Mouse (Mus musculus) kidney, embryonic 15.5 days (tissue): ENCODE results near the gene Gm21094. TPM values are rescaled to one million over a fixed set of nuclear protein-coding genes. Genes with fewer than 3 reads are reported as not detected.
"Not testable (repeated sequence)": the region's sequence is repeated elsewhere in the genome, so short reads cannot be mapped to it uniquely, and the experiment has no call there.

ENCODE experiments used
- ATAC-seq: fragments of 200-750 bp; cut with Nextera tagmentation; replicated peaks from 2 replicates; pipeline ENCODE4 v1.8.0; 2017; ENCODE audit warnings: moderate TSS enrichment; ENCODE audit not compliant: low FRiP score
- H3K27ac ChIP-seq: fragments of 300-500 bp; sonication (generic); 2 replicates; pipeline ENCODE4 v1.5.1; 2015; ENCODE audit warnings: mild to moderate bottlenecking, inconsistent platforms
- H3K27me3 ChIP-seq: fragments of 300-500 bp; sonication (generic); 2 replicates; pipeline ENCODE4 v1.6.1; 2015; ENCODE audit warnings: inconsistent platforms
- H3K36me3 ChIP-seq: fragments of 300-500 bp; sonication (generic); 2 replicates; pipeline ENCODE4 v1.6.1; 2015; ENCODE audit warnings: inconsistent platforms
- H3K4me1 ChIP-seq: fragments of 300-500 bp; sonication (generic); 2 replicates; pipeline ENCODE4 v1.6.1; 2015; ENCODE audit warnings: inconsistent platforms
- H3K4me2 ChIP-seq: fragments of 300-500 bp; sonication (generic); 2 replicates; pipeline ENCODE4 v1.6.1; 2015; ENCODE audit warnings: moderate library complexity, mild to moderate bottlenecking, inconsistent platforms
- H3K4me3 ChIP-seq: fragments of 300-500 bp; sonication (generic); replicated peaks from 2 replicates; pipeline ENCODE4 v1.5.1; 2015; ENCODE audit warnings: mild to moderate bottlenecking, inconsistent platforms
- H3K9ac ChIP-seq: fragments of 300-500 bp; sonication (generic); 2 replicates; pipeline ENCODE4 v1.6.1; 2015; ENCODE audit warnings: mild to moderate bottlenecking, inconsistent platforms
- H3K9me3 ChIP-seq: fragments of 300-500 bp; sonication (generic); replicated peaks from 2 replicates; pipeline ENCODE4 v1.6.1; 2016; ENCODE audit warnings: inconsistent platforms
- WGBS: fragments of 180-500 bp; shearing (Covaris S2); methylation state at CpG from one replicate; pipeline ENCODE4 v1.1.7; 2015; ENCODE audit warnings: mixed read lengths; 5-methylcytosine and 5-hydroxymethylcytosine counted together
- polyA plus RNA-seq: library from polyadenylated mRNA; unstranded; fragments of >200 nt; fragmentation: Nextera tagmentation; extraction: Ambion mirVana; gene quantifications from 2 replicates; pipeline ENCODE4 v1.2.1, GENCODE M21; 2015

The Gm21094 gene
- not detected in 2 replicates for polyA plus RNA-seq

DNA sequence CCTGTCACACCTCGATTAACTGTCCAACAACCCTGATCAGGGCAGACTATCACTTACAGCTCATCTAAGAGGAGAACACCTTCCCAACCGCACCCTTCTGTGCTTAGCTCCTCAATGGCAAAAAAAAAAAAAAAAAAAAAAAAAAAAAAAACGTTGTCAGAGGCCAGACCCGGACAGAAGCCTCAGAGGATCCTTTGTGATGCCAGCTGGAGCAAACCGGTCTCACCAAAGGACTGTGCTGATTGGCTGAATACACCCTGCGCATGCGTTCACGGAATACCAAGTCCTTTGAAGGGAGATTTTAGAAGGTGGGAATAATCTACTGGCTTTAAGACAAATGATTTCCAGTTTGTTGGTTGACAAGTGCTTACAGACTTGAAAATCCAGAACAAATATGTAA is at the start of gene Gm21094:
TSS of gene Gm21094 (minus strand) at position 101 of the 400 bp plus-strand sequence.
- H3K36me3 ChIP-seq, H3K9me3 ChIP-seq, H3K9ac ChIP-seq, H3K4me1 ChIP-seq, H3K27ac ChIP-seq, H3K4me2 ChIP-seq, ATAC-seq, H3K4me3 ChIP-seq, H3K27me3 ChIP-seq: not testable (repeated sequence)
- WGBS: no CpG with 5 or more reads among the region's 8 CpGs
